Mouse (Mus musculus): ENCODE measurements at regions not wholly inside any gene's neighbourhood (a gene's known extent, or its start where the extent isn't known, plus 50 kb on each side); places are given as distances from the start of the nearest gene placed in this dataset.

GRCm38 (mm10) chrX:11801208-11801607 is 358.9 kb downstream of the Bcor start:
- DNase-seq: peak; percentile 59

GRCm38 (mm10) chrX:11801621-11802020 is 358.5 kb downstream of the Bcor start:
- DNase-seq: no peak

GRCm38 (mm10) chrX:11802074-11802899 is 357.9 kb downstream of the Bcor start:
- DNase-seq: no peak

- DNase-seq: no peak
Measured at GRCm38 (mm10) chrX:11803239-11803638, 356.9 kb downstream of the Bcor start.

- no peak for DNase-seq
Measured at GRCm38 (mm10) chrX:11806896-11807252, 353.3 kb downstream of the Bcor start.

- DNase-seq: peak; percentile 41
Measured at GRCm38 (mm10) chrX:11807253-11807882, 352.8 kb downstream of the Bcor start.

- no peak for DNase-seq
Measured at GRCm38 (mm10) chrX:11807883-11808262, 352.3 kb downstream of the Bcor start.

- no peak for DNase-seq
Measured at GRCm38 (mm10) chrX:11808911-11809310, 351.2 kb downstream of the Bcor start.

- no peak for DNase-seq
Measured at GRCm38 (mm10) chrX:11814861-11815260, 345.3 kb downstream of the Bcor start.

GRCm38 (mm10) chrX:11815864-11816263 is 344.3 kb downstream of the Bcor start:
- DNase-seq: no peak

- DNase-seq: no peak
Measured at GRCm38 (mm10) chrX:11818634-11819033, 341.5 kb downstream of the Bcor start.

- no peak for DNase-seq
Measured at GRCm38 (mm10) chrX:11821165-11821564, 339.0 kb downstream of the Bcor start.

GRCm38 (mm10) chrX:11821880-11822768 is 338.0 kb downstream of the Bcor start:
- peak; percentile 32 for DNase-seq

- no peak for DNase-seq
Measured at GRCm38 (mm10) chrX:11825948-11826347, 334.2 kb downstream of the Bcor start.

- no peak for DNase-seq
Measured at GRCm38 (mm10) chrX:11826737-11827408, 333.3 kb downstream of the Bcor start.

GRCm38 (mm10) chrX:11829411-11830002 is 330.6 kb downstream of the Bcor start:
- DNase-seq: no peak

- DNase-seq: no peak
Measured at GRCm38 (mm10) chrX:11837566-11837965, 322.6 kb downstream of the Bcor start.

GRCm38 (mm10) chrX:11839665-11840245 is 320.4 kb downstream of the Bcor start:
- no peak for DNase-seq

- DNase-seq: no peak
Measured at GRCm38 (mm10) chrX:11840319-11841035, 319.7 kb downstream of the Bcor start.

GRCm38 (mm10) chrX:11845566-11845965 is 314.6 kb downstream of the Bcor start:
- DNase-seq: no peak

GRCm38 (mm10) chrX:11855910-11856309 is 304.2 kb downstream of the Bcor start:
- no peak for DNase-seq
